Mouse (Mus musculus): ENCODE results near the gene Ksr2. TPM values are rescaled to one million over a fixed set of nuclear protein-coding genes. Genes with fewer than 3 reads are reported as not detected.
"Not testable (repeated sequence)": the region's sequence is repeated elsewhere in the genome, so short reads cannot be mapped to it uniquely, and the experiment has no call there.

The Ksr2 gene
- polyA plus RNA-seq, 1 experiment from 2014 or later = 0.35 TPM

DNA sequence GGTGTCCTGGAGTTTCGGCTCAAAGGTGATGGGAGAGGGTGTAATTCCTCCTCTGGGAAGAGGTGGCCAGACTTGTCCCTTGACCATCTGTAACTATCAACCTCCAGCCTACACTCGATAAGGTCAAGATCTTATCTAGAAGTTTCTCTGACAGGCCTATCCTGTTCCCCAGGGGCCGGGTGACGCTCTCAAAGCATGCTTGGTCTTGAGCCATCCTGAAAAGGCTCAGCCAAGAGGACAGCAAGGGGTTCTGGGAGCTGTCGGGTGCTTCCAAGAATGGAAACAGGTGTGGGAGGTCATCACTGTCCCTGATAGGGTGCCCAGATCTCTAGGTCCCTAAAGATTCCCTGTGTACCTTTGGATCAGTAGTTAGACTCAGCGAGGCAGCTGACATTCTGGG is 4.4 kb upstream of the Ksr2 start:
- H3K4me1 ChIP-seq (ENCODE audit: control insufficient read depth, insufficient read depth, low read length) = no peaks in the 10 kb centered on the region; the same call in 1 of the 2 replicates
- H3K4me2 ChIP-seq (ENCODE audit: low read depth, low read length) = no peak overlapping the region
- no peak for ATAC-seq (replicated peaks; ENCODE audit: insufficient number of reproducible peaks, low FRiP score, low TSS enrichment, low read depth)
- H3K9ac ChIP-seq (replicated peaks; ENCODE audit: low read length) = no peak overlapping the region
- H3K27me3 ChIP-seq (ENCODE audit: control insufficient read depth, insufficient read depth, low read length) = peaks cover 16% of the 10 kb centered on the region
- WGBS = 66% methylated on average over 6 of the region's 6 CpGs
- no peak overlapping the region for H3K27ac ChIP-seq (replicated peaks; ENCODE audit: low read depth, low read length)
- no peaks in the 10 kb centered on the region for H3K36me3 ChIP-seq (replicated peaks; ENCODE audit: control insufficient read depth, insufficient read depth, low read depth, low read length)
- DNase-seq (ENCODE audit: low spot score) = no peak
- no peak overlapping the region for H3K4me3 ChIP-seq (ENCODE audit: low read depth, low read length)
- no peaks in the 10 kb centered on the region; the same call in 1 of the 2 replicates for H3K9me3 ChIP-seq (replicated peaks; ENCODE audit: control insufficient read depth, low read length)

DNA sequence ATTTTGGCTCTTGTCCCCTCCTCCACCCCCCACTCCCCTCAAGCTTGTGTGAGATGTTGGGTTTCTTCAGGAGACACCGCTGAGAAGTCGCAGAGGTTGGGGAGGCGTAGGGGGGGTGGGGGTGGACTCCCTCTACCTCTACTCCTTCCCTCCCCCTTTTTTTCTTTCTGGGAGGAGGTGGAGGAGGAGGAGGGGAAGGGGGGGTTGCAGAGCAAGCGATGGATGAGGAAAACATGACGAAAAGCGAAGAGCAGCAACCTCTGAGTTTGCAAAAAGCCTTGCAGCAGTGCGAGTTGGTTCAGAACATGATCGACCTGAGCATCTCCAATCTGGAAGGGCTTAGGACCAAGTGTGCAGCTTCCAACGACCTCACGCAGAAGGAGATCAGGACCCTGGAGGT is 811 bp downstream of the Ksr2 start:
- no peak overlapping the region; the same call in 1 of the 2 replicates for H3K9ac ChIP-seq (replicated peaks; ENCODE audit: low read length)

DNA sequence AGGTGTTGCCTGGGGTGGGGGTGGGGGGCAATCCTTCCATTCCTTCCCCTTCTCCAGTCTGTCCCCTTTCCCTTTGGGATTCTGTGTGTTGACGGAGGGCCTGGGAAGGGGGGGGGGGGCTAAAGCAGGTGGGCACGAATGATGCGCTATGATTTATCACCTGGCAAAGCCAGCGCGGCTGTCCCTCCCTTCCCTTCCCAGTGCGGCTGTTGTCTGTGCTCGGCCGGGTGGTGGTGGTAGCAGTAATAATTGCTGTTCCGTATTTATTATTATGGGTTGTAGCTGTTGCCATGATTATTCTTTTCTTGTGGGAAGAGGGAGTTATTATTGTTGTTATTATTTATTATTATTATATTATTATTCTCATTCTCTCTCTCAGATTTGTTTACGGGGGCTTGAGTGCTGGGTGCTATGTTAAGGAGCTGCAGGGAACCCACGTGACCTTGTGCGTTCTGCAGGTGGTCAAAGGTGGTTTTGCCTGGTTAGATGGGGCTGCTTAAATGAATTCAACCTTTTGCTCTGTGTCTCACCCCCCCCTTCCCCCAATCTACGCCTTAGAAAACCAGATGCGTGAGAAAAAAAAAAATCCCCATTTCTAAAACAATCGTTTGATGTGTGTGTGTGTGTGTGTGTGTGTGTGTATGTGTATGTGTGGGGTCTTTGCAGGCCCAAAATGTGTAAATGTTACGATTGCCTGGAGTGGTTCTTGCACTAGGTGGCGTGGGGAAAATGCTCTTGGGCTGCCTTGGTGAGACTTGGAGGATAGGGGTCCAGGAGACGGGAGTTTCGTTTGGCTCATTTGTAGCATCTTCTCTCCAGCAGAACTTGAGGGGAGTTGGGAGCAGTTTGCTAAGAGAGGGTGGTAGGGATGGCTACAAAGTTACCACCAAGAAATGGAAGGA is 1.5 kb downstream of the Ksr2 start:
- no peaks in the 10 kb centered on the region for H3K36me3 ChIP-seq (replicated peaks; ENCODE audit: control insufficient read depth, insufficient read depth, low read depth, low read length)
- no peak for ATAC-seq (replicated peaks; ENCODE audit: insufficient number of reproducible peaks, low FRiP score, low TSS enrichment, low read depth)
- peak overlapping the region; percentile 60; the same call in 1 of the 2 replicates for H3K4me3 ChIP-seq (ENCODE audit: low read depth, low read length)
- H3K9ac ChIP-seq (replicated peaks; ENCODE audit: low read length) = no peak overlapping the region
- no peaks in the 10 kb centered on the region; the same call in 1 of the 2 replicates for H3K4me1 ChIP-seq (ENCODE audit: control insufficient read depth, insufficient read depth, low read length)
- peak overlapping the region; percentile 98; the same call in 1 of the 2 replicates for H3K4me2 ChIP-seq (ENCODE audit: low read depth, low read length)
- no peaks in the 10 kb centered on the region; the same call in 1 of the 2 replicates for H3K9me3 ChIP-seq (replicated peaks; ENCODE audit: control insufficient read depth, low read length)
- WGBS = 23% methylated on average over 19 of the region's 19 CpGs
- no peak for DNase-seq (ENCODE audit: low spot score)
- H3K27me3 ChIP-seq (ENCODE audit: control insufficient read depth, insufficient read depth, low read length) = peaks cover 33% of the 10 kb centered on the region
- no peak overlapping the region for H3K27ac ChIP-seq (replicated peaks; ENCODE audit: low read depth, low read length)

More for the DNA sequence above, 811 bp downstream of the Ksr2 start:
- peak overlapping the region; percentile 60 for H3K4me3 ChIP-seq (ENCODE audit: low read depth, low read length)
- peaks cover 33% of the 10 kb centered on the region for H3K27me3 ChIP-seq (ENCODE audit: control insufficient read depth, insufficient read depth, low read length)
- H3K27ac ChIP-seq (replicated peaks; ENCODE audit: low read depth, low read length) = no peak overlapping the region
- ATAC-seq (replicated peaks; ENCODE audit: insufficient number of reproducible peaks, low FRiP score, low TSS enrichment, low read depth) = no peak
- peak overlapping the region; percentile 98 for H3K4me2 ChIP-seq (ENCODE audit: low read depth, low read length)
- no peaks in the 10 kb centered on the region for H3K36me3 ChIP-seq (replicated peaks; ENCODE audit: control insufficient read depth, insufficient read depth, low read depth, low read length)
- H3K9me3 ChIP-seq (replicated peaks; ENCODE audit: control insufficient read depth, low read length) = no peaks in the 10 kb centered on the region; the same call in 1 of the 2 replicates
- DNase-seq (ENCODE audit: low spot score) = no peak
- H3K4me1 ChIP-seq (ENCODE audit: control insufficient read depth, insufficient read depth, low read length) = no peaks in the 10 kb centered on the region; the same call in 1 of the 2 replicates
- WGBS = under 1% methylated on average over 10 of the region's 10 CpGs

DNA sequence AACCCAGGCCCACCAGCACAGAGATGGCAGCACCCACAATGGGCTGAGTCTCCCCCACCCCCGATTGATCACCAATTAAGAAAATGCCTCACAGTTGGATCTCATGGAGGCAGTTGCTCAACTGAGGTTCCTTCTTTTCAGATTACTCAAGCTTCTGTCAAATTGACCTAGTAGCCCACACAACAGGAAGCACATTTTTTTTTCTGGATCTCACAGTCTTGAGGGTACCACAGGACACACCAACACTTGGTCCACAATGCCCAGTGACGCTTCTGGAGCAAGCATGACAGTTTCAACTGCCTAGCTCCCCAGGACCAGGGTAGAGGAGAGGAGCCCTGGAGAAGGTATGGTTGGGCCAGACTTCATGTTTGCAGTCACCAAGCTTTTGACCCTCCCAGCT is 3.6 kb downstream of the Ksr2 start:
- WGBS = 71% methylated on average over 2 of the region's 2 CpGs
- H3K36me3 ChIP-seq (replicated peaks; ENCODE audit: control insufficient read depth, insufficient read depth, low read depth, low read length) = no peaks in the 10 kb centered on the region
- DNase-seq (ENCODE audit: low spot score) (no peak), ATAC-seq (replicated peaks; ENCODE audit: insufficient number of reproducible peaks, low FRiP score, low TSS enrichment, low read depth) (no peak)
- no peak overlapping the region for H3K9ac ChIP-seq (replicated peaks; ENCODE audit: low read length)
- no peak overlapping the region for H3K4me3 ChIP-seq (ENCODE audit: low read depth, low read length)
- no peaks in the 10 kb centered on the region; the same call in 1 of the 2 replicates for H3K4me1 ChIP-seq (ENCODE audit: control insufficient read depth, insufficient read depth, low read length)
- H3K4me2 ChIP-seq (ENCODE audit: low read depth, low read length) = no peak overlapping the region
- H3K9me3 ChIP-seq (replicated peaks; ENCODE audit: control insufficient read depth, low read length) = no peaks in the 10 kb centered on the region; the same call in 1 of the 2 replicates
- no peak overlapping the region for H3K27ac ChIP-seq (replicated peaks; ENCODE audit: low read depth, low read length)
- peaks cover 30% of the 10 kb centered on the region for H3K27me3 ChIP-seq (ENCODE audit: control insufficient read depth, insufficient read depth, low read length)

DNA sequence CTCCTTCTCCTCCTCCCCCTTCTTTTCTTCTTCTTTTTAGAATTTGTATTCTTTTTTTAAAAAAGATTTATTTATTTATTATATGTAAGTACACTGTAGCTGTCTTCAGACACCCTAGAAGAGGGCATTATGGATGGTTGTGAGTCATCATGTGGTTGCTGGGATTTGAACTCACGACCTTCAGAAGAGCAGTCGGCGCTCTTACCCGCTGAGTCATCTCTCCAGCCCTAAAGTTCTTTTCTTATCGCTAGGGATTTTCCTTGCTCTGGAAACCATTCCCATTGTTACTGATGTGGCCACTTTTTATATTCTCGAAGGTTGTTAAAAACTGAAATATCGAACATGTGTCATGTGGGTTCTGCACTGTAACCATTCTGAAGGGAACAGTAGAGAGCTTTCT is 19.7 kb downstream of the Ksr2 start:
- H3K9me3 ChIP-seq (replicated peaks; ENCODE audit: control insufficient read depth, low read length); H3K27me3 ChIP-seq (ENCODE audit: control insufficient read depth, insufficient read depth, low read length); H3K4me2 ChIP-seq (ENCODE audit: low read depth, low read length); H3K4me3 ChIP-seq (ENCODE audit: low read depth, low read length); H3K4me1 ChIP-seq (ENCODE audit: control insufficient read depth, insufficient read depth, low read length); H3K36me3 ChIP-seq (replicated peaks; ENCODE audit: control insufficient read depth, insufficient read depth, low read depth, low read length); H3K27ac ChIP-seq (replicated peaks; ENCODE audit: low read depth, low read length); ATAC-seq (replicated peaks; ENCODE audit: insufficient number of reproducible peaks, low FRiP score, low TSS enrichment, low read depth); DNase-seq (ENCODE audit: low spot score); H3K9ac ChIP-seq (replicated peaks; ENCODE audit: low read length): not testable (repeated sequence)
- 92% methylated on average over 7 of the region's 7 CpGs for WGBS

DNA sequence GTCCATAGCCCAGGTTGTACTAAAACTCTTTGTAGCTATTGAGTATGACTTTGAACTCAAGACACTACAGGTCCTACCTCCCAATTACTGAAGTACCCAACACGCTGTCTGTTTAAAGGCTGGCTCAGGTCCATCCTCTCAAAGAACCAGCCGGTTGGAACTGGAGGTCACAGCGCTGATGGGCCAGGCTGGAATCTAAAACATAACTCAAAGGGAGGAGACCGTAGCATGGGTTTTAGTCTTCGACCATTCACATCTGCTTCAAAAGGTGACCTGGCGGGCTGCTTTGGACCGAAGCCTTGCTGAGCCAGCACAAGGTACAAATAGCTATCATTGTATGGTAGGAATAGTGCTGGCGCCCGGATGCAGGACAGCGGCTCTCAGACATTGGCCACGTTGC is 26.5 kb downstream of the Ksr2 start:
- H3K27ac ChIP-seq (replicated peaks; ENCODE audit: low read depth, low read length) = no peak overlapping the region
- H3K36me3 ChIP-seq (replicated peaks; ENCODE audit: control insufficient read depth, insufficient read depth, low read depth, low read length) = no peaks in the 10 kb centered on the region
- H3K27me3 ChIP-seq (ENCODE audit: control insufficient read depth, insufficient read depth, low read length) = no peaks in the 10 kb centered on the region
- DNase-seq (ENCODE audit: low spot score) (no peak), ATAC-seq (replicated peaks; ENCODE audit: insufficient number of reproducible peaks, low FRiP score, low TSS enrichment, low read depth) (no peak)
- no peak overlapping the region for H3K4me2 ChIP-seq (ENCODE audit: low read depth, low read length)
- 90% methylated on average over 11 of the region's 11 CpGs for WGBS
- no peak overlapping the region for H3K4me3 ChIP-seq (ENCODE audit: low read depth, low read length)
- no peak overlapping the region for H3K9ac ChIP-seq (replicated peaks; ENCODE audit: low read length)
- no peaks in the 10 kb centered on the region for H3K4me1 ChIP-seq (ENCODE audit: control insufficient read depth, insufficient read depth, low read length)
- no peaks in the 10 kb centered on the region for H3K9me3 ChIP-seq (replicated peaks; ENCODE audit: control insufficient read depth, low read length)

DNA sequence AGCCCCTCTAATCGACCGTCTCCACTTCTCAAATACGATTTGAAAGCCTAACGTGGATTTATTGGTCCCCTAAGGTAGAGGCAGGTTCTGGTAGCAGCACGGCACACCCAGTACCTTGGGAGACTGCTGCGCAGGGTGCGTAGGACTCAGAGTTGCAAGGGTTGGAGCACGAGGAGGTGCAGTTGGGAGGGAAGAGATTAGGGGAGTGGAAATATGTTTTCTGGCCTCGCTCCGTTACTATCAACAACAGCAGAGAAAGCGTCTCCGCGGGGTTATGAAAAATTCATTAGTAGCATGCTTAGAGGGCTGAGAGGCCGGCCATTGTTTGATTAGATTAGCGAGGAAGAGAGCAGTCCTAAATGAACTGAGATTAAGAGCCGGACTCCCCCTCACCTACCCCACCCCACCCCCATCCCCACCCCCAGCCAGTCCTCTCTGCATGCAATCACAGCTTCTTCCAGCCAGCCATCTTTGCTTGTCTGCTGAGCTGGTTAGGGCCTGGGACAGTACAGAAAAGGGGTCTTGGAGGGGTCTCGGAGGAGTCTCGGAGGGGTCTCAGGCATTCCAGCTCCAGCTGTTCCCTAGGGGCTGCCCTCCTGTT is 27.5 kb downstream of the Ksr2 start:
- H3K4me3 ChIP-seq (ENCODE audit: low read depth, low read length) = no peak overlapping the region
- DNase-seq (ENCODE audit: low spot score) = no peak

More for the DNA sequence above, 27.5 kb downstream of the Ksr2 start:
- Histone ChIP-seq H3K27ac (replicated peaks; ENCODE audit: low read depth, low read length) (no peak overlapping the region), H3K27me3 (ENCODE audit: control insufficient read depth, insufficient read depth, low read length) (no peaks in the 10 kb centered on the region), H3K9me3 (replicated peaks; ENCODE audit: control insufficient read depth, low read length) (no peaks in the 10 kb centered on the region), H3K9ac (replicated peaks; ENCODE audit: low read length) (no peak overlapping the region), H3K4me1 (ENCODE audit: control insufficient read depth, insufficient read depth, low read length) (no peaks in the 10 kb centered on the region), H3K4me2 (ENCODE audit: low read depth, low read length) (no peak overlapping the region), H3K36me3 (replicated peaks; ENCODE audit: control insufficient read depth, insufficient read depth, low read depth, low read length) (no peaks in the 10 kb centered on the region)
- ATAC-seq (replicated peaks; ENCODE audit: insufficient number of reproducible peaks, low FRiP score, low TSS enrichment, low read depth) = no peak
- 52% methylated on average over 18 of the region's 18 CpGs for WGBS

Measured in embryonic facial prominence, embryonic 11.5 days (tissue).